Mouse (Mus musculus): ENCODE measurements around the gene Ptprj.

- TF ChIP-seq EP300 (IDR thresholded peaks at IDR 0.05; ENCODE audit: low read length) (no peak), HCFC1 (IDR thresholded peaks at IDR 0.05; ENCODE audit: low read depth, low read length) (no peak), MAFK (IDR thresholded peaks at IDR 0.05; ENCODE audit: insufficient replicate concordance, low read length) (no peak), BHLHE40 (IDR thresholded peaks at IDR 0.05; ENCODE audit: low read depth, low read length) (no peak)
Measured at GRCm38 (mm10) chr2:90557913-90558312, 22.5 kb downstream of the Ptprj start.

Data from CH12.LX (cell line).